Mouse (Mus musculus): ENCODE measurements around the gene Nr2f1.
A peak's percentile ranks its signal among the peaks of the same experiment; 100 is the strongest.
"Not testable (repeated sequence)": the region's sequence is repeated elsewhere in the genome, so short reads cannot be mapped to it uniquely, and the experiment has no call there.

Nr2f1 gene

GRCm38 (mm10) chr13:78199642-78200160 lies at the start of gene Nr2f1:
Gene Nr2f1 (minus strand): TSS chr13:78199757.
- no peak for DNase-seq

- no peak for DNase-seq
These were observed 22.1 kb upstream of the Nr2f1 start for GRCm38 (mm10) chr13:78221680-78222079.

- DNase-seq, result not testable (repeated sequence)
These were observed 20.7 kb upstream of the Nr2f1 start for GRCm38 (mm10) chr13:78220238-78220637.

GRCm38 (mm10) chr13:78215223-78215622 lies 15.7 kb upstream of the Nr2f1 start:
- DNase-seq, result no peak

GRCm38 (mm10) chr13:78213155-78213554 lies 13.6 kb upstream of the Nr2f1 start:
- DNase-seq, result no peak

- DNase-seq, result no peak
These were observed 12.6 kb upstream of the Nr2f1 start for GRCm38 (mm10) chr13:78212111-78212510.

- DNase-seq, result no peak
These were observed 11.9 kb upstream of the Nr2f1 start for GRCm38 (mm10) chr13:78211231-78212010.

GRCm38 (mm10) chr13:78210748-78211089 lies 11.2 kb upstream of the Nr2f1 start:
- no peak for DNase-seq

GRCm38 (mm10) chr13:78210029-78210747 lies 10.6 kb upstream of the Nr2f1 start:
- no peak for DNase-seq

- no peak for DNase-seq
These were observed 10.1 kb upstream of the Nr2f1 start for GRCm38 (mm10) chr13:78209611-78210028.

GRCm38 (mm10) chr13:78208689-78209410 lies 9.3 kb upstream of the Nr2f1 start:
- no peak for DNase-seq

- DNase-seq, result no peak
These were observed 8.5 kb upstream of the Nr2f1 start for GRCm38 (mm10) chr13:78207796-78208645.

GRCm38 (mm10) chr13:78206891-78207430 lies 7.4 kb upstream of the Nr2f1 start:
- no peak for DNase-seq

GRCm38 (mm10) chr13:78205426-78205825 lies 5.9 kb upstream of the Nr2f1 start:
- no peak for DNase-seq

- peak; percentile 21 for DNase-seq
These were observed 3.9 kb upstream of the Nr2f1 start for GRCm38 (mm10) chr13:78203348-78204061.

- DNase-seq, result no peak
These were observed 3.2 kb upstream of the Nr2f1 start for GRCm38 (mm10) chr13:78202574-78203347.

GRCm38 (mm10) chr13:78201871-78202565 lies 2.5 kb upstream of the Nr2f1 start:
- DNase-seq, result no peak

- peak; percentile 85 for DNase-seq
These were observed 1.7 kb upstream of the Nr2f1 start for GRCm38 (mm10) chr13:78200991-78201870.

GRCm38 (mm10) chr13:78200407-78200806 lies 850 bp upstream of the Nr2f1 start:
- DNase-seq, result peak; percentile 19
